Mouse (Mus musculus) heart, adult 2 months (tissue): ENCODE measurements at regions not wholly inside any gene's neighbourhood (a gene's known extent, or its start where the extent isn't known, plus 50 kb on each side); places are given as distances from the start of the nearest gene placed in this dataset.

Experiments used
- DNase-seq, 2 experiments: peaks; one replicate each; pipeline ENCODE4 v3.0.0; 2021
- H3K27ac ChIP-seq: fragments of 200-600 bp; 2 replicates; pipeline ENCODE4 v1.8.1; 2022
- H3K27me3 ChIP-seq: fragments of 200-500 bp; 2 replicates; pipeline ENCODE4 v1.6.1; 2012; ENCODE audit warnings: mild to moderate bottlenecking, low read length, inconsistent platforms, mixed read lengths; ENCODE audit not compliant: control insufficient read depth, insufficient read depth
- H3K36me3 ChIP-seq: fragments of 200-500 bp; 2 replicates; pipeline ENCODE4 v1.6.1; 2012; ENCODE audit warnings: low read length, inconsistent platforms; ENCODE audit not compliant: control insufficient read depth, insufficient read depth
- H3K4me1 ChIP-seq: fragments of 200-500 bp; 2 replicates; pipeline ENCODE4 v1.6.1; 2011; ENCODE audit warnings: low read length; ENCODE audit not compliant: control insufficient read depth, insufficient read depth
- H3K4me3 ChIP-seq: fragments of 200-600 bp; 2 replicates; pipeline ENCODE4 v1.8.1; 2022
- H3K79me2 ChIP-seq: fragments of 200-500 bp; replicated peaks from 2 replicates; pipeline ENCODE4 v1.6.1; 2012; ENCODE audit warnings: mild to moderate bottlenecking, inconsistent platforms, low read length, moderate library complexity, mixed read lengths; ENCODE audit not compliant: control insufficient read depth, insufficient read depth
- H3K9ac ChIP-seq: fragments of 200-500 bp; 2 replicates; pipeline ENCODE4 v1.6.1; 2012; ENCODE audit warnings: low read depth, mild to moderate bottlenecking, control low read depth, inconsistent platforms, low read length, mixed read lengths
- CTCF ChIP-seq: fragments of 200-600 bp; IDR thresholded peaks from 2 replicates; pipeline ENCODE4 v1.8.1; 2022; ENCODE audit warnings: antibody characterized with exemption, mild to moderate bottlenecking, moderate library complexity
- EP300 ChIP-seq: fragments of 200-500 bp; IDR thresholded peaks from 2 replicates; pipeline ENCODE4 v1.6.1; 2011; ENCODE audit warnings: low read depth, low read length, control low read depth; ENCODE audit not compliant: insufficient read depth
- POLR2A ChIP-seq: fragments of 200-500 bp; IDR thresholded peaks from 2 replicates; pipeline ENCODE4 v1.6.1; 2011; ENCODE audit warnings: mild to moderate bottlenecking, low read depth, low read length, control low read depth; ENCODE audit not compliant: insufficient read depth
- WGBS: fragments of 180-500 bp; shearing (Covaris S2); methylation state at CpG from one replicate; pipeline ENCODE4 v1.1.7; 2018; 5-methylcytosine and 5-hydroxymethylcytosine counted together
- intact Hi-C: fragments of 180-260 bp; cut with DNase I; formaldehyde crosslinking; loops from one replicate; pipeline ENCODE4 v1.15.1; 2025

DNA sequence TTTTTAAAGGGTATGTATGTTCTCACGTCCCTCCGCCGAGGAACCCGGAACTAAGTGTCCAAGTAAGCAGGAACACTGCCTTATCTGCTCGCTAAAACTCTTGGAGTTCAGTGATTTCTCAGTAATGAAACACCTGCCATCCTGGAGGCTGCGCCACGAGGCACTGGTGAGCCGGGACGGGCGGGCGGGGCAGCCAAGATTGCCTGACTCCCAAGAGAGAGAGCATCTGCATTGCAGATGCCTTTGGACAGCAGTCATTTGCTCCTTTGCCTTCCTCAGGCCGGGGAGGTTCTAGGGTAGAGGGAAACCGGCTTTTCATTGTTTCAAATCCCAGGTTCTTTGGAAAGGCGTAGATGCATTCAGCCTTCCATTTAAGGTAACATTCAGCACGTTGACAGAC, 450.8 kb downstream of the Zfp704 start:
- intact Hi-C loops: no loop called here
- Histone ChIP-seq H3K4me3 (no peak overlapping the region), H3K9ac (no peak overlapping the region), H3K79me2 (no peaks in the 10 kb centered on the region), H3K4me1 (no peaks in the 10 kb centered on the region), H3K36me3 (no peaks in the 10 kb centered on the region), H3K27ac (no peak overlapping the region), H3K27me3 (no peaks in the 10 kb centered on the region)
- no peak for DNase-seq
- WGBS: 46% methylated on average over 15 of the region's 15 CpGs
- TF ChIP-seq EP300 (no peak), POLR2A (no peak), CTCF (no peak)

GRCm38 (mm10) chr3:9154172-9154571, 455.7 kb downstream of the Zfp704 start:
- Histone ChIP-seq H3K9ac (no peak overlapping the region), H3K4me1 (no peaks in the 10 kb centered on the region), H3K27me3 (no peaks in the 10 kb centered on the region), H3K4me3 (no peak overlapping the region), H3K79me2 (no peaks in the 10 kb centered on the region), H3K27ac (no peak overlapping the region), H3K36me3 (no peaks in the 10 kb centered on the region)
- intact Hi-C loops: no loop called here
- WGBS: 67% methylated on average over 7 of the region's 7 CpGs
- no peak for DNase-seq
- TF ChIP-seq POLR2A (no peak), EP300 (no peak), CTCF (no peak)

GRCm38 (mm10) chr3:9153690-9154089, 456.2 kb downstream of the Zfp704 start:
- Histone ChIP-seq H3K79me2 (no peaks in the 10 kb centered on the region), H3K9ac (no peak overlapping the region), H3K4me3 (no peak overlapping the region), H3K27ac (no peak overlapping the region), H3K36me3 (no peaks in the 10 kb centered on the region), H3K4me1 (no peaks in the 10 kb centered on the region), H3K27me3 (no peaks in the 10 kb centered on the region)
- DNase-seq: no peak
- intact Hi-C loops: no loop called here
- WGBS: 41% methylated on average over 5 of the region's 5 CpGs
- TF ChIP-seq POLR2A (no peak), EP300 (no peak), CTCF (no peak)

DNA sequence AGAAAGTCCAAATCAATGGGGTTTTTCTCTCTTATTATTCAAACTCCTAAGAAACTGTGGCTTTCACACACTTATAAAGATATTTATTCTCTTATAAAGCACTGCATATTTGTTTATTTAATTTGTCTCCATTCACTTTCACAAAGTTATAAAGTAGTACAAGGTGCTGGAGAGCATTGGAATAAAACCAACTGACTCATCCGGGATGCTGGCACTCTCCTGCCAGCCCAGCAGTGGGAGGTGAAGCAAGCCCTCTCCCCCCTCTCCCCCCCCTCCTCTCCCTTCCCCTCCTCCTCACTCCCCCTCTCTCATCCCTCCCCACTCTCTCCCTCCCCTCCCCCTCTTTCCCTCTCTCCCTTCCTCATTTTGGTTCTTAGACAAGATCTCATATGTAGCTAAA, 457.6 kb downstream of the Zfp704 start:
- H3K27me3 ChIP-seq: no peaks in the 10 kb centered on the region
- no peak for DNase-seq
- no peaks in the 10 kb centered on the region for H3K4me1 ChIP-seq
- H3K36me3 ChIP-seq: no peaks in the 10 kb centered on the region
- TF ChIP-seq EP300: no peak
- no peak for TF ChIP-seq CTCF
- no peak for TF ChIP-seq POLR2A
- no peaks in the 10 kb centered on the region for H3K79me2 ChIP-seq
- no peak overlapping the region for H3K9ac ChIP-seq
- no peak overlapping the region for H3K4me3 ChIP-seq
- intact Hi-C loops: no loop called here
- H3K27ac ChIP-seq: no peak overlapping the region
- 32% methylated on average over 1 of the region's 1 CpGs for WGBS

GRCm38 (mm10) chr3:9151590-9151989, 458.3 kb downstream of the Zfp704 start:
- H3K27me3 ChIP-seq: no peaks in the 10 kb centered on the region
- H3K79me2 ChIP-seq: no peaks in the 10 kb centered on the region
- TF ChIP-seq EP300 (no peak), CTCF (no peak)
- H3K9ac ChIP-seq: no peak overlapping the region
- H3K27ac ChIP-seq: no peak overlapping the region
- H3K4me1 ChIP-seq: no peaks in the 10 kb centered on the region
- no peak for DNase-seq
- H3K4me3 ChIP-seq: no peak overlapping the region
- H3K36me3 ChIP-seq: no peaks in the 10 kb centered on the region
- WGBS: 60% methylated on average over 2 of the region's 2 CpGs
- intact Hi-C loops: no loop called here

GRCm38 (mm10) chr3:9148605-9149004, 461.3 kb downstream of the Zfp704 start:
- Histone ChIP-seq H3K27me3 (no peaks in the 10 kb centered on the region), H3K4me1 (no peaks in the 10 kb centered on the region), H3K4me3 (no peak overlapping the region), H3K9ac (no peak overlapping the region), H3K27ac (no peak overlapping the region), H3K36me3 (no peaks in the 10 kb centered on the region), H3K79me2 (no peaks in the 10 kb centered on the region)
- no peak for TF ChIP-seq CTCF
- no peak for TF ChIP-seq EP300
- no peak for TF ChIP-seq POLR2A
- WGBS: 71% methylated on average over 5 of the region's 5 CpGs
- intact Hi-C loops: no loop called here
- no peak for DNase-seq

DNA sequence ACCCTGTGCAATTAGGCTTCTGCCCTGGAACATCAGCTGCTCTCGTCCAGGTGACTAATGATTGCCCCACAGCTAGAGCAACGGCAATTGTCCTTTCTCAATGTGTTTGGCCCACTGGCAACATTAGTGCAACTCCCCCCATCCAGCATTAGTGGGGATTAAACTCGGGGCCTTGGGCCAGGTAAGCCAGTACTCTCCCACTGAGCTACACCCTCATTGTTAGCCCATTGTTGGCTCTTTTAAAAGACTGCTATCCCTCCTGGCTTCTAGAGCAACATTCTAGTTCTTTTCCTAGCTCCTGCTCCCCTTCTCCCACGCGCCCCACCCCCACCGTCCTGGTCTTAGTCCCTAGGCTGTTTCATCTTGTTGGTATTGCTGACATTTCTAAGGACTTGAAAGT, 463.4 kb downstream of the Zfp704 start:
- intact Hi-C loops: no loop called here
- 71% methylated on average over 6 of the region's 6 CpGs for WGBS

More for the DNA sequence above, 463.4 kb downstream of the Zfp704 start:
- no peak overlapping the region for H3K27ac ChIP-seq
- no peak overlapping the region for H3K4me3 ChIP-seq
- no peak overlapping the region for H3K9ac ChIP-seq
- H3K79me2 ChIP-seq: no peaks in the 10 kb centered on the region
- no peak for TF ChIP-seq EP300
- no peak for TF ChIP-seq POLR2A
- no peak for TF ChIP-seq CTCF
- no peaks in the 10 kb centered on the region for H3K36me3 ChIP-seq
- H3K4me1 ChIP-seq: no peaks in the 10 kb centered on the region
- no peak for DNase-seq
- no peaks in the 10 kb centered on the region for H3K27me3 ChIP-seq
